Mouse (Mus musculus): ENCODE measurements at regions not wholly inside any gene's neighbourhood (a gene's known extent, or its start where the extent isn't known, plus 50 kb on each side); places are given as distances from the start of the nearest gene placed in this dataset.
"Not testable (repeated sequence)": the region's sequence is repeated elsewhere in the genome, so short reads cannot be mapped to it uniquely, and the experiment has no call there.

DNA sequence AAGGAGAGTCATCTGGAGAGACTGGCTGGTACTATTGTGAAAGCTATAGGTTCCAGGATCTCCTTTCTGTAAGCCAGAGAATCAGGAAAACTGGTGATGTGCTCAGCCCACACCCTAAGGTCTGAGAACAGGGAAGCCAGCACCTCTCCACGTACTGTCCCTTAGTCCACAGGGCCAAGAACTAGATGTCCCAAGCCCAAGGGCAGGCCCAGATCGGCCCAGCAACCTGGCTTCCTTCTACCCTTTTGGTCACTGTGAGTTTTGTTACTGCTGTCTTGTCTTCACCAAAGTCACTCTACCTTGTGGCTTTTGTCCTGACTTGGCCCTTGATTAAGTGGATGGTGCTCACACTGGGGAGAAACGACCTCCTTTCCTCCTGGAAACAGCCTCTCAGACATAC, 107.8 kb upstream of the Spata13 start:
- DNase-seq (ENCODE audit: low spot score), result no peak

DNA sequence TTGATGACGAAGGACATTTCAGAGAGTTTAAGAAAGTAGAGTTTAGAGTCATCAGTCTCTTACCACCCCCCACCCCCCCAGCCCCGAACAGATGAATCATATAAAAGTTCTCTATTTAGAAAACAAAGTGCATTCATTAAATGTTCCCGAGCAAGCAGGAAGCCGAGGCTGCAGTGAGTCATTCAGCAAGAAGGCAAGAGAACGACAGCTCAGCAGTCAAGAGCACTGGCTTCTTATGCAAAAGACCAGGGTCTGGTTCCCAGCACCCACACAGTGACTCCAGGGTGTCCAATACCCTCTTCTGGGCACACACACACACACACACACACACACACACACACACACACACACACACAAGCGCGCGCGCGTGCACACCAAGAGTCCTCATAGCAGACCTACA, 107.0 kb upstream of the Spata13 start:
- DNase-seq (ENCODE audit: low spot score), result no peak

DNA sequence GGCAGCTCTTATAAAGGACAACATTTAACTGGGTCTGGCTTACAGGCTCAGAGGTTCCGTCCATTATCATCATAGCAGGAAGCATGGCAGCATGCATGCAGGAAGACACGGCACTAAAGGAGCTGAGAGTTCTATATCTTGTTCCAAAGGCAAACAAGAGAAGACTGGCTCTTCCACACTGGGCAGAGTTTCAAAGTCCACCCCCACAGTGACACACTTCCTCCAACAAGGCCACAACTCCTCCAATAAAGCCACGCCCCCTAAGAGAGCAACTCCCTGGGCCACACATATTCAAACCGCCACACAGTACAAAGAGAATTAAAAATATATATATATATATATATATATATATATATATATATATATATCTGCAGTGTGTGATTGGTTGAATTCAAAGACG, 105.8 kb upstream of the Spata13 start:
- no peak for DNase-seq (ENCODE audit: low spot score)

DNA sequence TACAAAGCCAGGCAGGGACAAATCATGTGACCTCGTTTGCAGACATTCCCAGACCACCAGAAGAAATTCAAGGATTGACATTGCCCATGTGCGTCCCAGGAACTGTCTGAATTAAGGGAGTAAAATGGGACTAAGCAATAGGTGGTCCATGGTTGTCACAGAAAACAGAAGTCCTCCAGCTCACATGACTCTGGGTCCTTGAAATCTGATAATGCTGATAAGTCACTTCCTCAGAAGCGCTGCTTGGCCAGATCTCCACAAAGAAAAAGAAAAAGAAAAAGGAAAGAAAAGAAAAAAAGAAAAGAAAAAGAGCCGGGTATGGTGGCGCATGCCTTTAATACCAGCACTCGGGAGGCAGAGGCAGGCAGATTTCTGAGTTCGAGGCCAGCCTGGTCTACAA, 105.3 kb upstream of the Spata13 start:
- no peak for DNase-seq (ENCODE audit: low spot score)

DNA sequence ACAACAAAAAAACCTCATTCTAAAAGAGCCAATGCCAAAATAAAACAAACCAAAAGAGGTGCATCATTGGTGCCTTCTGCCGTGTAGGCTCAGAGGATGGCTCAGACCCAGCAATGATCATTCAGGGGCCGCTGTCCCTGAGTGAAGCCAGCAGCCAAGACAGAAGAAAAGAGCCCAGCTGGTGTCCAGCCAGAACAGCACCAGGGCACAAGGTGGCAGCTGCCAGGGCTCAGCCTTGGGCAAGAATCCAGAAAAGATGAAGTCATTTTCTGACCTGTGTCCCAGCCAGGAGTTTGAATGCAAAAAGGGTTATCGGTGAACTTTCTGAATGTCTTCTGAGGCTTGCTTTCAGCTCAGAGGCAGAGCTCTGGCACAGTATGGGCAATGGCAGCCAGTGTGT, 104.8 kb upstream of the Spata13 start:
- DNase-seq (ENCODE audit: low spot score), result no peak

DNA sequence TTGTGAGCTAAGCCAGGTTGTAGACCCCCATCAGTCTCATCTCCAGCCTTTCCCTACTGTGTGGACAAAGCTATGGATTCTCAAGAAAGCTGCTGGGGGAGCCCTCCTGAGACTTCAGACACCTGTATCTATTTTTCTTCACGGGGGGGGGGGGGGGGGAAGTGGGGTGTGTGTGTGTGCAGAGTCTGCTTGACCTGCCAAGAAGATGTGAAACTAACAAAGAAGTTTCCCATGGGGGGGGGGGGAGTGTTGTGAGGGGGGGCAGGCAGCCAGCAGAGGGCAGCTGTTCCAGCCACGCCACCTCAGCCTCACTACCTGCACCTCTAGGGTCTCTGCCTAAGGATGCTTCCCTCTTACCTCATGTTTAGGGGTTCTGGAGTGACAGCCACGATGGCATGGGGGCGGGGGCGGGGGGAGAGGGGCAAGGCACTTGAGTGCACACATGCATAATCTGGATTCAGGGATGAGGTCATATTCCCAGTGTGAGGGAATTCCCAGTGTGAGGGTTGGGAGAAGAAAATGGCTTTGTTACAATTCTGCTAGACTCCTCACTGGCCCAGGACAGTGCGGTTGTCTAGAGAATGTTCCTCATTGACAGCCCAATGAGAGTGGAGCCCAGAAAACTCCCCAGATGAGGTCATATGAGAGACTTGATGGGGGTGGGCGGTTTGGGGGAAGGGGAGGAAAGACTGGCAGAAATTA, 104.0 kb upstream of the Spata13 start:
- DNase-seq (ENCODE audit: low spot score), result no peak

DNA sequence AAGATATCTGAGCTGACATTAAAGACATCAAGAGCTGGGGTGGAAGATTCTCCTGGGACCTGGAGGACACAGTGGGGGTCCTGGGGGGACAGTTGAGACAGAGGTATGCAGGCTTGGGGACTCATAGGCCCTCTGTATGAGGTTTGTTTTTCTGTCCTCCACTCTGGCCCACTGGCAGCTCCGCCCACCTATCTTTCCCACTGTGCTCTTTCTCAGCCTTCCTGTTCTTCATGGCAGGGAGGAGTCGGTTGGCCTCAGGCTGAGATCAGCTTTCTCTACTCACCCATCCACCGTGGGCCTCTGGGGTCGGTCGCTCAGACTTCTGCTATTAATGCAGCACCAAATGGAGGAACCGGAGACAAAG, 103.5 kb upstream of the Spata13 start:
- no peak for DNase-seq (ENCODE audit: low spot score)

DNA sequence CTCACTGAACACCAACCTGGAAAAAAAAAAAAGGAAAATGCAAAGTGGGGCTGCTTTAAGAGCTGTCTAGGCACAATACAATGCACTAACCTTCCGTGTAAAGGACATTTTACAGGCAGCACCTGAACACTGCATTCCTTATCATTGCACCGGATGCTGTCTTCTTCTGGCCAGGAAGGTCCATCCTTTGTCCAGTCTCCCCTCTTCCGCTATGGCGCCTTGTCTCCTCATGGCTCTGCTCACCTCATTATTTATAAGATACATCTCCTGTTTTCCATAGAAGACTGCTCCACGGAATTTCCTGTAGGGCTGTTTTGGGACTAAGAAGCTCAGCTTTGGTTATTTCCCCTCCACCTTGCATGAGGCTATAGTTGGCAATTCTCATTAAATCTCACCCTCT, 102.8 kb upstream of the Spata13 start:
- no peak for DNase-seq (ENCODE audit: low spot score)

DNA sequence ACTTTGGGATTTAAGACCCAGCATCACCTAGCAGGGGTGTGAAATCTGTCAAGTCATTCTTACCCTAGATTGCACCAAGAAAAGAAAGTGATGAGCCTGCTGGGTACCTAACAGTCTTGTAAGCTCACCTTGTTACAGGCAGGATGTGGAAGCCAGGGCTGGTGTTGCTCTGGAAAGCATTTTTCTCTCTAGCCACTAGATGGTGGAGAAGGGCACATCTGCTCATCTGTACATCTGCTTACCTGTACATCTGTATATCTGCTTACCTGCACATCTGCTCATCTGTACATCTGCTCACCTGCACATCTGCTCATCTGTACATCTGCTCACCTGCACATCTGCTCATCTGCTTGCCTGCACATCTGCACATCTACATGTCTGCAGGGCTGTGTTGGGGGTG, 102.0 kb upstream of the Spata13 start:
- no peak for DNase-seq (ENCODE audit: low spot score)

DNA sequence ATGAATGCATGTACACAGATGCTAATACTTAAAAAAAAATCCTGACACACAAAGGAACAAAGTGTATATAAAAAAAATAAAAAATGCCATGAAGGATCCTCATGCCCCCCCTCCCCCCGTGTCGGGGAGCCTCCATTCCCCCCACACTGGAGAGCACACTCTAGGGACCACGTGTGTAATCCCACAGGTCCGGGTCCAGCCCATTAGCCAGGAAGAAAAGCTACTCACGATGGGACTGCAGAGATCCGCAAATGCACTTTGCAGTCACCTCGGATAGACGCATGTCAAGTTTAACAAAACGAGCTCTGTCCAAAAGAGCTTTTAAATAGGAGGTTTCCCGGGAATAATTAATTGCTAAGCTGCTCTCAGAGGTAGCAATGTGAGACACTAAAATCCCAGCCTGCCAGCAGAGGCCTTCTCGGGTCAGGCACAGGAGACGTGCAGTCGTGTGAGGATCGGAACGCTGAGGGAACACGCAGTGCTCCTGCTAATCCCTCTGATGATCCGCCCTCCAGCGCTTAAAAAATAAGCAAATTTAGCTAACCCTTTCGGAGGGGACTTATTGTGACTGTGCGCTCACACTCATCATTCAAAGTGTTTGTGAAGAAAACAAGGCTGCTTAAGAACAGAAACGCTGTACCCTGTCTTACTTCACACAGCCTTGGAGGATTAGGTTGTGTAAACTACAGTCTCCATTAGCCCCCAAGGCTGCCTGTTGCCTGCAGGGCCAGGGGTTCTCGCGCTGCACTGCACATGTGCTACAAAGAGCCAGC, 100.2 kb upstream of the Spata13 start:
- DNase-seq (ENCODE audit: low spot score), result no peak

DNA sequence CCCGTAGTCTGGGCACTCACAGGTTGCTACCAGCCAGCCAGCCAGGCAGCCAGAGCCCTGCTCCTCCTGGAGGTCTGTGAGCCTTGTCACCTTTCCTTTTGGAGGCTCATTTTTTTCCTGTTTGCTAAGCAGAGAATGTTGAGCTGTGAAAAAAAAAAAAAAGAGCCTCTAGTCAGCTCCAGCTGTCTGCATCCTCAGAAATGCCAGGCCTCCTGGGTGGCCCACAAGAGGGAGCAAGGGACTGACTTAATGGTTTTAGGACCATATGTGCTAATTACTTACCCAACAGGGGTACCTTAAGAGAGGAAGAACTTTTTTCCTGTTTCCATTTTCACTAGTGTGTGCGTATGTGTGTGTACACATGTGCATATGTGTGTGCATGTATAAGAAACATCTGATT, 94.8 kb upstream of the Spata13 start:
- DNase-seq (ENCODE audit: low spot score), result no peak

DNA sequence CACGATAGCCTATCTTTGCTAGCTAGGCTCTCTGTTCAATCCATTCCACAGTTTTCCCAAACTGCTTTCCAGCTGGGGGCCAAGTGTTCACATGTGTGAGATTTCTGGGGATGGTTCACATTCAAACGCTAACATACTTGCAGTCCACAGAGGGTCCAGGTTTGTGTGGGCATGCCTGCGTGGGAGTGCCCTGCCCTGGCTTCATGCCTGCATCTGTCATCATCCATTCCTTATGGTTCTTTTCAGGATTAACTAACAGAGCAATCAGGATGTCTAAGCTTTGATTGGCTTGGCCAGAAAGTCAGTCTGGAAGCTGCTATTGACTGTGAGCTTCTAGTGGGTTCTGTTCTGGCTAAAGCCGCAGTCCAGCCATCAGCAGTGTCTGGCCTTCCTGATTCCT, 93.7 kb upstream of the Spata13 start:
- DNase-seq (ENCODE audit: low spot score), result no peak

DNA sequence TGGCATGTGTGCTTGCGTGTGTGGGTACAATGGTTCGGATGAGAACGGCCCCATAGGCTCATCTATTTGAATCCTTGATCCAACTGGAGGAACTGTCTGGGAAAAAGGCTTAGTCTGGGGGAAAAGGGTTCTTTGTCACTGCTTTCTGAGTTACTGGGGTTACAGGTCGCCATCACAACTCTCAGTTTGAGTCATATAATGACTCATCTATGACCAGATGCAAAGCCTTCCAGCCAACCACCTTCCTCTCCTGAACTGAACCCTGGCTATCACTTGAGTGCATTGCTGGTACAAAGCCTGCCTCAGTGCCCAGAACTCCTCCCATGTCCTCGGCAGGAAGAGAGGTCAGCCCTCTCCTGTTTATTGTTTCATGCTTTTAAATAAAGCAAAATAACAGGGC, 92.2 kb upstream of the Spata13 start:
- DNase-seq (ENCODE audit: low spot score), result no peak

DNA sequence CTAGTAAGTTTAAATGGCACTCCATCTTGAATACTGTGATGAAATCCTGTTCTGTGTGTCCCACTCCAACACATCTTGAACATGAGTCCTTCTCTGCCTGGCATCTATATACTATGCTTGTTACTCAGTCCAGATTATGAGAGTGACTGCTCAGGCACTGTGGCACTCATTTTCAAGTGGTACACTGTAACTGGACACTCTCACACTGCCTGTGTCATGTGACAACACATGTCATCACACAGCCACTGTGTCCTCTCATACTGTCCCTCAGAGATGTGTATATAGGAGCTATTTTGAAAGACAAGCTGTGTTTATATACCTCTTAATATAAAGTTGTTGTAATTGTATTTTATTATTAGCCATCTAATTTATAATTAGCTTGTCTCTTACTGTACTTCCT, 89.0 kb upstream of the Spata13 start:
- DNase-seq (ENCODE audit: low spot score), result no peak

DNA sequence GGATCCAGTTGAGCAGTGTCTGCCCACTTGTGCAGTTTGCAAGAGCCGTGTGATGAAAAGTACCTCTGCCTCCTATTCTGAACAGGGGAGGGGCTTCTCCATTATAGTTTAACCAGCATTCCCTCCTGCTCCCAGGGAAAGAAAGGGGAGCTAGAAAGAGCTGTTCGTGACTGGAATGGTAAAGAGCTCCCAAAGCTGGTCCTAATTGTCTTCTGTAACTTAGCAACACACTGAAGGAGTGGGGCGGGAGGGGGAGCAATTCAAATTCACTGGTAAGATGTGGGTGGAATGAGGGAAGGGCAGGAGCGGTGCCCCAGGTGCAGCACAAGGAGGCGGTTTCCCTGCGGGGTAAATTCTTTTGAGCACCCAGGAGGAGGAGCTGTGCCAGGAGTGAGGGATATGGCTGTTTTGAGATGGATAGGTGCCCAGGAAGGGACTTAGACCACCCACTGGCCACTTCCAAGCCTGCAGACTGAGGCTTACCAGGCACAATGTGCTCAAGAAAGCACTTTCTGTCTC, 79.5 kb upstream of the Spata13 start:
- DNase-seq (ENCODE audit: low spot score), result no peak

DNA sequence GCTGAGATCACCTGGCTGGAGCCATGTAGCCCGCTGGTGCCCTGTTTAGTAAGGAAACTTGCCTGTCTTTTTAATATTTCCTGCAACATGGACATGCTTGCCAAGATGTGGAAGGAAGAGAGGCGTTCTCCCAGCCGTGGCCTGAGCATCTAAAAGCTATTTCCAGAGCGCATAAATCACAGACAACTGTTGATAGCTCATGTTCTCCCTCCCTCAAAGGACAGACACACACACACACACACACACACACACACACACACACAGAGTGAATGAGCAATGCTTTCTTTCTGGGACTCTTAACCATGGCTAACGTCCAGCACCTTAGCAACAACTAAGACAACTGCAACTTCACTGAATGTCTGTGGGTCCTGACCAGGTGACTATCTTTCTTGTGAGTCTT, 77.3 kb upstream of the Spata13 start:
- DNase-seq (ENCODE audit: low spot score), result peak; percentile 5

DNA sequence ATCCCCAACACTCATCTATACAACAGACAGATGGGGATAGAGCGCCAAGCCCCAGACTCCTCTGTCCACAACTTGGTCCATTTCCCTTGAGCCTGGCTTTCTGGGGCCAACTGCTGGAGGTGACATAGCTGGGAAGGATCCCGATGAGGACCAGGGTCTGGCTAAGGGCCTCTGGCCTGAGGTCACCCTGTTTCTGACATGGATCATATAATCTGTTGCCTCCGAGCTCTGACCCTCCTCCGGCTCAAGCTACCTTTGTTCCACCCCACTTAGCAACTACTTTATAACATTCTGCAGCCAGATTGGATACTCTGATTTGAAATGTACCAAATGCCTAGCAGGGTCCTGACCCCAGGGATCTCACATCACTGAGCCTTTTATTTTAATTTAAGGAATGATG, 76.8 kb upstream of the Spata13 start:
- no peak for DNase-seq (ENCODE audit: low spot score)

DNA sequence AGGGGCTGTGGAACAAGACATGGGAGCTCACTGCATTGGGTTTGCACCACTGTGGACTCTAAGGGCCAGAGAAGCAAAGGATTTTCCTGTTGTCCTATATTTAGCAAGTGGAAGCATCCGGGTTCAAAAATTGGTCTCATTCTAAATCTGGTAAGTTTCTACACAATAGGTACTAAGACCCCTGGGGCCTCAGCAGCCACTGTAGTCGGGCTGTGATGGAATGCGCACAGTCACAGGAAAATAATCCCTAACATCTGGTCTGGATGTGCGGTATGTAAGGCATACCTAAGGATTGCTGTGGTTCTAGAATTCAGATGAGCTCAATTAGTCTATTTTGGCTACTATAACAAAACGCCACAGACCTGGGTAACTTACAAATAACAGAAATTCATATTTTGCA, 74.4 kb upstream of the Spata13 start:
- DNase-seq (ENCODE audit: low spot score), result no peak

DNA sequence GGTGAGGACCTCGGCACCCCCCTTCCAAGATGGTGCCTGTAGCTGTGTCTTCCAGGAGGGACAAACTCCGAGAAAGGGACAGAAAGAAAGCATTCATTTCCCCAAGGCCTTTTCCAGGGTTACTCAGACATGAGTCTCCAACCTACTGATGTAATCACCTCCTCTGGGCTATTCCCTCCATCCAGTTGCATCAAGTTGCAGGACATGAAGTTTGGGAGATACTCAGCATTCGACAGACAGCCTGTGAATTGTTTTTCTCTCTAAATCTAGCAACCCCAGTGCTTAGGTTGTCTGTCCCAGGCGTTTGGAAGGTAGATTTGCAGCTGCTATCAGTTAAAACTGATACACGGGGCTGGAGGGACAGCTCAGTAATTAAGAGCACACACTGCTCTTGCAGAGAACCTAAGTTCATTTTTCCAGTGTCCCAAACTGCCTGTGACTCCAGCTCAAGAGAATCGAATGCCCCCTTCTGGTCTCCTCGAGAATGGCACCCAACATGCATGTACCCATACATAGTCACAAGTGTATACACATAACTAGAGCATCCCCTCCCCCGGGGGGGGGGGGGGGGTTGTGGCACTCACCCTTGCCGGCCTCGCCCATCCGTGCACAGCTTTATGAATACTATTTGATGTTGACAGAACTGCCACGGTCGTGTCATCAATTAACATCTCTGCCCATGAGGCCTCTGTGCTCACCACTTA, 73.8 kb upstream of the Spata13 start:
- no peak for DNase-seq (ENCODE audit: low spot score)

DNA sequence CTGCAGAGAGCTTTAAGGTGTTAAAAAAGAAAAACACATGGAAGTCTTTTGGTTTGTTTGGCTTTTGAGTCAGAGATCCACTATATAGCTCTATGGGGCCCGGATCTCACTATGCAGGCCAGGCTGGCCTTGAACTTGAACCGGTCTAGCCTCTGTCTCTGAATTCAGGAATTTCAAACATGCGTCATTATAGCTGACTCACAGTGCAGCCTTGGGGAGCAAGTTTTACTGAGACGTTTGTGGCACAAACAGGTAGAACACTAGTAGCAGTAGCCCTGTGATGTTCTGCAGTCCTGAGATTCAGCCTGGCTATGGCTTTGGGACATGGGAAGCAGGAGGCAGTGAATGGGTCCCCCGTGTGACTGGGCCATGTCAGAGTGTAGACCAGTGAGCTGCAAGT, 57.5 kb upstream of the Spata13 start:
- DNase-seq (ENCODE audit: low spot score), result no peak

DNA sequence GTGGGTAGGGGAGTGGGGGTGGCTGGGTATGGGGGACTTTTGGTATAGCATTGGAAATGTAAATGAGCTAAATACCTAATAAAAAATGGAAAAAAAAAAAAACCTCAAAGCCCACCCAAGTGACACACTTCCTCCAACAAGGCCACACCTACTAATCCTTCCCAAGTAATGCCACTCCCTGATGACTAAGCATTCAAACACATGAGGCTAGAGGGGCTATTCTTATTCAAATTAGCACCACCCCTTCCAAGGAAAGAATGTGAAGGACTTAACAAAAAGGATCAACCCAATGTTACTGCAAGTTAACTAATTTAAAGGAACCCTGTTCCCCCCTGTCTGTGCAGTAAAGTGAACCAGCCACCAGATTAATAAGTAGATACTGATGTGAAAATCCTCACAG, 53.7 kb upstream of the Spata13 start:
- not testable (repeated sequence) for DNase-seq (ENCODE audit: low spot score)
